Mouse (Mus musculus) stomach, postnatal 0 days (tissue): ENCODE measurements at regions not wholly inside any gene's neighbourhood (a gene's known extent, or its start where the extent isn't known, plus 50 kb on each side); places are given as distances from the start of the nearest gene placed in this dataset.

ENCODE experiments used
- CTCF ChIP-seq: IDR thresholded peaks from 2 replicates; pipeline ENCODE4 v1.5.1; 2016; ENCODE audit warnings: antibody characterized with exemption, low read depth, mild to moderate bottlenecking, moderate library complexity
- EP300 ChIP-seq: optimal IDR thresholded peaks from 2 replicates; pipeline ENCODE3; 2016; ENCODE audit warnings: antibody characterized with exemption

- TF ChIP-seq EP300 (no peak), CTCF (no peak)
Measured at GRCm38 (mm10) chr13:3715019-3715418, 81.2 kb downstream of the Asb13 start.
